Mouse (Mus musculus) hindbrain, embryonic 10.5 days (tissue): Measurements from ENCODE around the gene Osbpl3. TPM values are rescaled to one million over a fixed set of nuclear protein-coding genes. Genes with fewer than 3 reads are reported as not detected.
A peak's percentile ranks its signal among the peaks of the same experiment; 100 is the strongest.

Source experiments
- DNase-seq: peaks from one replicate; pipeline ENCODE4 v3.0.0-alpha.2; 2017; ENCODE audit warnings: low spot score
- H3K27ac ChIP-seq: fragments of 300-500 bp; sonication (generic); 2 replicates; pipeline ENCODE4 v1.5.1; 2016; ENCODE audit warnings: mild to moderate bottlenecking, moderate library complexity
- H3K27me3 ChIP-seq: fragments of 300-500 bp; sonication (generic); 2 replicates; pipeline ENCODE4 v1.6.1; 2016; ENCODE audit warnings: mild to moderate bottlenecking; ENCODE audit not compliant: poor library complexity, insufficient read depth, severe bottlenecking
- H3K36me3 ChIP-seq: fragments of 300-500 bp; sonication (generic); 2 replicates; pipeline ENCODE4 v1.6.1; 2016; ENCODE audit warnings: mild to moderate bottlenecking, moderate library complexity
- H3K4me1 ChIP-seq: fragments of 300-500 bp; sonication (generic); replicated peaks from 2 replicates; pipeline ENCODE4 v1.6.1; 2016; ENCODE audit warnings: mild to moderate bottlenecking
- H3K4me3 ChIP-seq: fragments of 300-500 bp; sonication (generic); 2 replicates; pipeline ENCODE4 v1.5.1; 2016; ENCODE audit warnings: mild to moderate bottlenecking, moderate library complexity
- H3K9me3 ChIP-seq: fragments of 300-500 bp; sonication (generic); 2 replicates; pipeline ENCODE4 v1.6.1; 2016; ENCODE audit warnings: mild to moderate bottlenecking, moderate library complexity
- whole genome bisulfite sequencing: fragments of 180-500 bp; shearing (Covaris S2); methylation state at CpG from one replicate; pipeline ENCODE4 v1.1.7; 2016; 5-methylcytosine and 5-hydroxymethylcytosine counted together
- polyA plus RNA-seq: library from polyadenylated mRNA; unstranded; fragments of >200 nt; fragmentation: Nextera tagmentation; extraction: Ambion mirVana; gene quantifications from 2 replicates; pipeline ENCODE4 v1.2.1, GENCODE M21; 2016

The Osbpl3 gene
- polyA plus RNA-seq, 1 experiment from 2014 or later, result 6.2 TPM

GRCm38 (mm10) chr6:50331477-50331876 lies 124.5 kb downstream of the Osbpl3 start:
- H3K27me3 ChIP-seq, result no peaks in the 10 kb centered on the region
- H3K4me1 ChIP-seq, result peaks cover 8% of the 10 kb centered on the region
- no peaks in the 10 kb centered on the region for H3K9me3 ChIP-seq
- H3K4me3 ChIP-seq, result no peak overlapping the region
- no peak for DNase-seq
- 93% methylated on average over 2 of the region's 2 CpGs for WGBS
- no peak overlapping the region for H3K27ac ChIP-seq
- no peaks in the 10 kb centered on the region for H3K36me3 ChIP-seq

- H3K4me3 ChIP-seq, result no peak overlapping the region
- WGBS, result 80% methylated on average over 8 of the region's 8 CpGs
- no peaks in the 10 kb centered on the region for H3K36me3 ChIP-seq
- no peaks in the 10 kb centered on the region for H3K27me3 ChIP-seq
- no peak for DNase-seq
- H3K9me3 ChIP-seq, result no peaks in the 10 kb centered on the region
- H3K4me1 ChIP-seq, result peaks cover 8% of the 10 kb centered on the region
- no peak overlapping the region for H3K27ac ChIP-seq
These were observed 126.6 kb downstream of the Osbpl3 start for GRCm38 (mm10) chr6:50329380-50329779.

- H3K9me3 ChIP-seq, result no peaks in the 10 kb centered on the region
- H3K4me3 ChIP-seq, result no peak overlapping the region
- H3K36me3 ChIP-seq, result no peaks in the 10 kb centered on the region
- H3K27ac ChIP-seq, result peak overlapping the region; percentile 40; the same call in 1 of the 2 replicates
- H3K27me3 ChIP-seq, result no peaks in the 10 kb centered on the region
- DNase-seq, result peak; percentile 12
- 39% methylated on average over 7 of the region's 7 CpGs for WGBS
- peaks cover 8% of the 10 kb centered on the region for H3K4me1 ChIP-seq
These were observed 127.1 kb downstream of the Osbpl3 start for GRCm38 (mm10) chr6:50328901-50329300.

- Histone ChIP-seq H3K9me3 (no peaks in the 10 kb centered on the region), H3K36me3 (no peaks in the 10 kb centered on the region), H3K4me3 (no peak overlapping the region), H3K27me3 (no peaks in the 10 kb centered on the region), H3K4me1 (peaks cover 11% of the 10 kb centered on the region), H3K27ac (no peak overlapping the region)
- 83% methylated on average over 4 of the region's 4 CpGs for WGBS
- no peak for DNase-seq
These were observed 129.8 kb downstream of the Osbpl3 start for GRCm38 (mm10) chr6:50326192-50326591.

GRCm38 (mm10) chr6:50325485-50325884 lies 130.5 kb downstream of the Osbpl3 start:
- Histone ChIP-seq H3K27ac (no peak overlapping the region), H3K4me3 (no peak overlapping the region), H3K4me1 (peaks cover 11% of the 10 kb centered on the region), H3K36me3 (0 out of 2 replicates have a peak, but pooled peaks cover 4% of the 10 kb centered on the region), H3K27me3 (no peaks in the 10 kb centered on the region), H3K9me3 (no peaks in the 10 kb centered on the region)
- DNase-seq, result no peak
- WGBS, result 89% methylated on average over 9 of the region's 9 CpGs

GRCm38 (mm10) chr6:50322631-50323030 lies 133.4 kb downstream of the Osbpl3 start:
- WGBS, result 61% methylated on average over 9 of the region's 9 CpGs
- H3K36me3 ChIP-seq, result 0 out of 2 replicates have a peak, but pooled peaks cover 4% of the 10 kb centered on the region
- H3K4me1 ChIP-seq, result peaks cover 17% of the 10 kb centered on the region
- no peak for DNase-seq
- H3K27ac ChIP-seq, result no peak overlapping the region
- H3K27me3 ChIP-seq, result no peaks in the 10 kb centered on the region
- no peaks in the 10 kb centered on the region for H3K9me3 ChIP-seq
- no peak overlapping the region for H3K4me3 ChIP-seq

- WGBS, result 84% methylated on average over 6 of the region's 6 CpGs
- no peak overlapping the region for H3K27ac ChIP-seq
- H3K36me3 ChIP-seq, result 0 out of 2 replicates have a peak, but pooled peaks cover 4% of the 10 kb centered on the region
- H3K4me1 ChIP-seq, result peaks cover 20% of the 10 kb centered on the region
- no peak overlapping the region for H3K4me3 ChIP-seq
- DNase-seq, result no peak
- no peaks in the 10 kb centered on the region for H3K27me3 ChIP-seq
- no peaks in the 10 kb centered on the region for H3K9me3 ChIP-seq
These were observed 134.3 kb downstream of the Osbpl3 start for GRCm38 (mm10) chr6:50321739-50322138.

- 0 out of 2 replicates have a peak, but pooled peaks cover 4% of the 10 kb centered on the region for H3K36me3 ChIP-seq
- peak overlapping the region; percentile 62; the same call in 1 of the 2 replicates for H3K27ac ChIP-seq
- WGBS, result 74% methylated on average over 7 of the region's 7 CpGs
- no peak overlapping the region for H3K4me3 ChIP-seq
- DNase-seq, result no peak
- H3K4me1 ChIP-seq, result peaks cover 20% of the 10 kb centered on the region
- no peaks in the 10 kb centered on the region for H3K9me3 ChIP-seq
- H3K27me3 ChIP-seq, result no peaks in the 10 kb centered on the region
These were observed 137.3 kb downstream of the Osbpl3 start for GRCm38 (mm10) chr6:50318590-50319172.

GRCm38 (mm10) chr6:50318150-50318549 lies 137.9 kb downstream of the Osbpl3 start:
- Histone ChIP-seq H3K27me3 (no peaks in the 10 kb centered on the region), H3K36me3 (0 out of 2 replicates have a peak, but pooled peaks cover 4% of the 10 kb centered on the region), H3K4me3 (no peak overlapping the region), H3K4me1 (peaks cover 20% of the 10 kb centered on the region), H3K9me3 (no peaks in the 10 kb centered on the region), H3K27ac (0 out of 2 replicates have a peak overlapping the region, but pooled peaks have one; percentile 66)
- DNase-seq, result no peak
- 82% methylated on average over 2 of the region's 2 CpGs for WGBS

- H3K4me1 ChIP-seq, result peaks cover 17% of the 10 kb centered on the region
- H3K36me3 ChIP-seq, result 0 out of 2 replicates have a peak, but pooled peaks cover 4% of the 10 kb centered on the region
- no peaks in the 10 kb centered on the region for H3K9me3 ChIP-seq
- no peak overlapping the region for H3K4me3 ChIP-seq
- H3K27me3 ChIP-seq, result no peaks in the 10 kb centered on the region
- 93% methylated on average over 7 of the region's 7 CpGs for WGBS
- DNase-seq, result no peak
- no peak overlapping the region for H3K27ac ChIP-seq
These were observed 139.1 kb downstream of the Osbpl3 start for GRCm38 (mm10) chr6:50316795-50317505.

GRCm38 (mm10) chr6:50314406-50315071 lies 141.5 kb downstream of the Osbpl3 start:
- no peaks in the 10 kb centered on the region for H3K9me3 ChIP-seq

GRCm38 (mm10) chr6:50312647-50313046 lies 143.4 kb downstream of the Osbpl3 start:
- no peak overlapping the region for H3K27ac ChIP-seq
- peaks cover 3% of the 10 kb centered on the region; the same call in 1 of the 2 replicates for H3K4me1 ChIP-seq
- H3K27me3 ChIP-seq, result no peaks in the 10 kb centered on the region
- no peaks in the 10 kb centered on the region for H3K36me3 ChIP-seq
- DNase-seq, result peak; percentile 69
- 46% methylated on average over 4 of the region's 4 CpGs for WGBS
- no peak overlapping the region for H3K4me3 ChIP-seq
- H3K9me3 ChIP-seq, result no peaks in the 10 kb centered on the region

More at GRCm38 (mm10) chr6:50314406-50315071, 141.5 kb downstream of the Osbpl3 start:
- WGBS, result 80% methylated on average over 12 of the region's 12 CpGs
- Histone ChIP-seq H3K27ac (0 out of 2 replicates have a peak overlapping the region, but pooled peaks have one; percentile 8), H3K36me3 (no peaks in the 10 kb centered on the region), H3K4me1 (peaks cover 17% of the 10 kb centered on the region), H3K4me3 (no peak overlapping the region), H3K27me3 (no peaks in the 10 kb centered on the region)
- no peak for DNase-seq

GRCm38 (mm10) chr6:50309019-50309418 lies 147.0 kb downstream of the Osbpl3 start:
- H3K36me3 ChIP-seq, result no peaks in the 10 kb centered on the region
- DNase-seq, result peak; percentile 51
- 40% methylated on average over 6 of the region's 6 CpGs for WGBS

More at GRCm38 (mm10) chr6:50309019-50309418, 147.0 kb downstream of the Osbpl3 start:
- Histone ChIP-seq H3K27ac (no peak overlapping the region), H3K9me3 (no peaks in the 10 kb centered on the region), H3K4me3 (no peak overlapping the region), H3K27me3 (no peaks in the 10 kb centered on the region), H3K4me1 (no peaks in the 10 kb centered on the region)
